Mouse (Mus musculus): ENCODE measurements around the gene Ugt1a6b. TPM values are rescaled to one million over a fixed set of nuclear protein-coding genes. Genes with fewer than 3 reads are reported as not detected.

Ugt1a6b gene
- total RNA-seq, 2 experiments from 2014 or later, result 0.17 to 0.46 TPM

DNA sequence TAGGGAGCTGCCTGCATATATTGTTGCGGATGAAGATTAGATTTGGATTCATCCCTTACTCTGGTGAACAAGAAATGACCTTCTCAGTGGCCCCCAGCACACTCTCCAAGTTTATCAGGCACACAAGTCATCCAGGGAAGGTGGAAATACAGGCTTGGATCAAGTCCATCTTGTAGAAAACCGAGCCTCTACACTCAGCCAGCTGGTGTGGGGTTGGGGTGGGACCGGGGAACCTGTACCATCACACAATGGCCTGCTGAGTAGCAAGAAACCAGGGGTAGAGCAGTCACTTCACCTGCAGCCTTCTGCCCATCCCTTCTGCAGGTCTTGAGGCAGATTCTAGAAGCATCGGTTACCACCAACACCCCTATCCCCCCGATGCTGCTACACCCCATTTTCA, 131.6 kb downstream of the Ugt1a6b start:
- no peak overlapping the region for H3K4me3 ChIP-seq
- no peak for TF ChIP-seq CTCF (IDR thresholded peaks at IDR 0.05)
- intact Hi-C loops (cut with DNase I), result no loop called here
- no peak overlapping the region for H3K27ac ChIP-seq
- peak; percentile 27 for DNase-seq

DNA sequence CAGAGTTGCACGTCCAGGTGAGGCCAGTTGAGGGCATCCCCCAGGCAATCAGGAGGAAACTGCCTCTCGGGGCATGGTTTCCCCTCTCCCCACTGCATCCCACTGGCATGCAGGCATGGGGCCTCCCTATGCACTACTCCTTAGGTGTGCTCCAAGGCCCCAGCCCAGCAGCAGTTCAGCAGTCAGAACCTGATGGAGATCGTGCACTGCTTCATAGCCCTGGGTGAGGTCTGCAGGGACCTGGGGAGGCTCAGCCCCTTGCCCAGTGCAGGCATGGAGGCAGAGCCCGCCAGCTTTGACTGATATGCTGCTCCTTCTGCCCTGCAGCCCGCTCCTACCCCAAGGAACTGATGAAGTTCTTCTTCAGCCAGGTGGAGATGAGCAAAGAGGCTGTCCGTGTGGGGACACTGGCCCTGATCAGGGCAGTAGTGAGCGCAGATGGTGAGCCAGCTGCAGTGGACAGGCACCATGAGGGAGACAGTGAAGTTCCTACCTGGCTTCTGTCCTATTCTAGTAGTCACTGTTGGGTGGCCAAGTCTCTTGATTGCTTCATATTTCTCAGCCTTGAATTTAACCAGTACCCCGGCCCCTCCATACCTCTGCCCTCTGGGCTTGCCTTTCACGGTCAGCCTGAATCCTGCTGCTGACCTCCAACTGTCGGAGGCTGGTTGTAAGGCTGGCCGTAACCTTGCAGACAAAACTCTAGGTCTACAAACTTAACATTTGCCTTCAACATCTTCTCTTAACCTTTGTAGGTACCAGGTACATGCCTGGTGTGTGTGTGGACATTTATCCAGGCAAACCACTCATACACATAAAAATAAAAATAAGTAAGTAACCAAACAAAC, 132.2 kb downstream of the Ugt1a6b start:
- intact Hi-C loops (cut with DNase I), result no loop called here
- DNase-seq, result peak; percentile 36
- no peak for TF ChIP-seq CTCF (IDR thresholded peaks at IDR 0.05)
- Histone ChIP-seq H3K27ac (no peak overlapping the region), H3K4me3 (no peak overlapping the region)

DNA sequence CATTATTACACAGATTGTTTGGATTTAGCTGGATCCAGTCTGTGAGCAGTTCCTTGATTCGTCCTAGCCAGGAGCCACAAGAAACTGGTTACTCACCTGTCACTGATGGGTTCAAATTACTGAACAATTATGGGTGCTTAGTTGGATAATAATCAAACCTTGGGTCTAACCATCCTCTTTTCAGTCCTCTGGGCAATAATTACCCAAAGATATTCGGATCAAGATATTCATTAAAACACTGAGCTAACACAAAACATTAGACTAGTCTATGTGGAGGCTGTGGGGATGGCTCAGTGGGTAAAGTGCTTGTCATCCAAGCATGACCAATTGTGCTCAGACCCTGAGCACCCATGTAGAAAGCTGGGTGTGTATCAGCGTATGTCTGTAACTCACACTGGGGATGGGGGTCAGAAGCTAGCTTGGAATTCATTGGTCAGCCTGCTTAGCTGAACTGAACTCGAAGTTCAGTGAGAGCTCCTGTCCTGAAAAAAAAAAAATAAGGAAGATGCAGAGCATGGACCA, 132.9 kb downstream of the Ugt1a6b start:
- intact Hi-C loops (cut with DNase I), result no loop called here
- Histone ChIP-seq H3K4me3 (no peak overlapping the region), H3K27ac (no peak overlapping the region)
- TF ChIP-seq CTCF (IDR thresholded peaks at IDR 0.05), result no peak
- DNase-seq, result peak; percentile 8

DNA sequence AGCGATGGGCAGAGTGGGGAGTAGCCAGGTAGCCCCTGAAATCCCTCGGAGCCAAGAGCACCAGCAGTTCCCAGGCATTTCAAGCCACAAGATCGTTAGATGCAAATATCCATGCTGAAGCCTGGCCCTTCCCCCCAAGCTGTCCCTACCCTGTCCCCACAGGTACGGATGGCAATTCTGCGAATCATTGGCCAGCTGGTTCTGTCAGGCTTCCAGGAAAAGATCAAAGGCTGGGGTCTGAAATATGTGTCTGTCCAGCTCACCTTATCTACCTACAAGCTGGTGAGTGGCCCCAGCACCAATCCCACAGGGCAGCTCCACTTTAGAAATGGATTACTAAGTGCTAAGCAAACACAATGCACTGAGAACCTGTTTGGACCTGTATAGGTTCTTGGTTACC, 134.3 kb downstream of the Ugt1a6b start:
- no peak overlapping the region for H3K4me3 ChIP-seq
- TF ChIP-seq CTCF (IDR thresholded peaks at IDR 0.05), result no peak
- H3K27ac ChIP-seq, result no peak overlapping the region
- peak; percentile 19 for DNase-seq
- intact Hi-C loops (cut with DNase I), result no loop called here

DNA sequence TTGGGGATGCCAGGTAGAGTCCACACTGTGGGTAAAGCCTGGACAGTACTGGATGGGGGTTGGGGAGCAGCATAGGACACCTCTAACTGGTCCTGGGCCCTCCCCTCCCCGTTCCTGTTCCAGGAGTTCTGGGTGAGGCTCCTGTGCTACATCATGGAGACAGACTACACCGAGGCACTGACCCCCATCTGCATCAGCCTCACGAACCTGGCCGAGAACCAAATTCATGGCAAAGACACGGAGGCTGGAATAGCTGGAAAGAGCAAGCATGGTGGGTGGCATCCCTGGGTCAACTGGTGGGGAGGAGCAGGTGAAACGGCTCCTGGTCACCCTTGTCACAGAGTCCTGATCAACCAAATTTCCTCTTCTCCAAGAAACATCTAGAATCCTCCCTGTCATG, 135.7 kb downstream of the Ugt1a6b start:
- no peak for TF ChIP-seq CTCF (IDR thresholded peaks at IDR 0.05)
- intact Hi-C loops (cut with DNase I), result no loop called here
- no peak for DNase-seq
- H3K4me3 ChIP-seq, result no peak overlapping the region
- no peak overlapping the region for H3K27ac ChIP-seq

DNA sequence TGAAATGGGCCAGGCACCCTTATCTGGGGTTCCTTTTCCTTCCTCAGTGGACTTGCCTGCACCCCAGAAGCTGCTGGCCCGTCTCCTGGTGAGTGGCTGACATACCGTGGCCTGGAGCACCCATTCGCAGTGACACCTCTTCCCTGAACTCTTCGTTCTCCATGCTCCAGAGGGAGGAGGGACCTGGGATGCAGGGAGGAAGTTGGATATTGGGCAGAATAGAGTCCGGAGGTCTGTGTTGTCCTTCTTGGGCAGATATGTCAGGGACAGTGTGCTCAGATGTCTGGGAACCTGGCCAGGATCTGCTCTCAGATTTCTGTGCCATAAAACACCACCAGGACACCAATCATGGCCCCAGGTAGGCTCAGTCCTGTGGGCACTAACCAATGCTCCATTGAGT, 137.0 kb downstream of the Ugt1a6b start:
- Histone ChIP-seq H3K4me3 (no peak overlapping the region), H3K27ac (no peak overlapping the region)
- no peak for DNase-seq
- no peak for TF ChIP-seq CTCF (IDR thresholded peaks at IDR 0.05)
- intact Hi-C loops (cut with DNase I), result no loop called here

DNA sequence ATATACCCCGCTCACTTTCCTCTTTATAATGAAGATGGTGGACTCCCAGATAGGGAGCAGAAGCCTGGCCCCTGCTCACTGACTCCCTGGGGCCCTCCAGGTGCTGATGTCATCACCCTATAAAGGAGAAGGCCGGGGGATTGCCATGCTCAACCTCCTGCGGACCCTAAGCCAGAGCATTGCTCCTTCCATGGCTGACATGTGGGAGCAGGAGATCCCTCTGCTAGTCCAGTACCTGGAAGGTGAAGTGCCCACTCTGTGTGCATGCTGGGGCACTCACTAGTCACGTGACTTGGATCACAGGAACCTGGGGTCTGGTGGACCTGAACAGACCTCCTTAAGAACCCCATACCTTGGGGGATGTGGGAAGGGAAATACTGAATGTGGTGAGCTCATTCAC, 137.5 kb downstream of the Ugt1a6b start:
- Histone ChIP-seq H3K4me3 (no peak overlapping the region), H3K27ac (no peak overlapping the region)
- TF ChIP-seq CTCF (IDR thresholded peaks at IDR 0.05), result no peak
- DNase-seq, result no peak
- intact Hi-C loops (cut with DNase I), result no loop called here

DNA sequence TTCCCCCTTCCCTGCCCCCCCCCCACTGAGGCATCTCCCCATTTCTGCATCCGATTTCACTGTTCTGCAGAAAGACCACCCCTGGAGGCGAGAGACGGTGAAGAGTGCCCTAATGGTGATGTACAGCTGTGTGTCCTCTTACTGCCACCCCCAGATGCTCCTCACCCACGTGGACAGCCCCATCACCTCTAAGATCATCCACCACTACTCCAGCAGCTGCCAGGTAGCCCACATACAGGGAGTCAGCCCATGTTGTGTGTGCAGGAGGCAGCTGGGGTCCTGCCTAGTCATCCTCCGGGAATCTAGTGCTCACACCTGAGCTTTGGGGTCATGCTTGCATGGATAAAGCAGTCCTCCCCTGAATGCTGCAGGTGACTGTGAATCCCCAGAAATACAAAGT, 140.8 kb downstream of the Ugt1a6b start:
- no peak overlapping the region for H3K27ac ChIP-seq
- intact Hi-C loops (cut with DNase I), result no loop called here
- no peak overlapping the region for H3K4me3 ChIP-seq
- no peak for DNase-seq
- no peak for TF ChIP-seq CTCF (IDR thresholded peaks at IDR 0.05)

DNA sequence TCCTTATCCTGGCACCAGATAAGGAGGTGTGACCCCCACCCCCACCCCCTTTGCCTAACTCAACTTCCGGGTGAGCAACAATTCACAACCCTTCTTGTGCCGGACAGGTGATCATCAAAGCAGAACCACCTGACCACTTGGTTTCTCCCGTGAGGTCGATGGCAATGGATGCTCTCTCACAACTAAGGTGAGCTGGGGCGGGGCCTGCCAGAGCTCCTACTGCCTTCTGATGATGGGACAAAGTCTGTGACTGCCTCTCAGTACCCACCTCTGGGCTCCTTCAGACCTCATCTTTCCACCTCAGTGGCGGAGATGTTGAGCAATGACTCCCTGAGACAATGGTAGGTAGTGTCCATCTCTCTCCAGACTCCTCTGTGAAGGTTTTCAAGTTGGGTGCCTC, 142.8 kb downstream of the Ugt1a6b start:
- Histone ChIP-seq H3K27ac (no peak overlapping the region), H3K4me3 (no peak overlapping the region)
- no peak for TF ChIP-seq CTCF (IDR thresholded peaks at IDR 0.05)
- no peak for DNase-seq
- intact Hi-C loops (cut with DNase I), result no loop called here

DNA sequence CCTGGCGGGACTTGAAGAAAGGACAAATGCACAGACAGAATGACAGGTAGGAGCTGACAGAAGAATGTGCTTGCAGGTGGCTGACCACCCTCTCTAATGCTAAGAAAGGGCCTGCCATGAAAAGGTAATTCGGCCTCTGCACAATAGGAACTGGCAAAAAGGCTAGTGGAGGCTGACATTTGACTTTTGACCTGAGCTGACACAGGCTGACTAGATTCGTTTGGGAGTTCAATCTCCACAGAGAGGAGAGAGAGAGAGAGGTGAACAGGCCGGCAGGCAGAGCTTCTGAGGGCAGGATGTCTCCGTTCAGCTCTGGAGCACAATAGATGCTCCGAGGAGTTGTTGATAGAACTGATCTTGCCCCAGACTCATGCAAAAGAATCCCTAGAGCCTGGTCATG, 143.3 kb downstream of the Ugt1a6b start:
- no peak for TF ChIP-seq CTCF (IDR thresholded peaks at IDR 0.05)

DNA sequence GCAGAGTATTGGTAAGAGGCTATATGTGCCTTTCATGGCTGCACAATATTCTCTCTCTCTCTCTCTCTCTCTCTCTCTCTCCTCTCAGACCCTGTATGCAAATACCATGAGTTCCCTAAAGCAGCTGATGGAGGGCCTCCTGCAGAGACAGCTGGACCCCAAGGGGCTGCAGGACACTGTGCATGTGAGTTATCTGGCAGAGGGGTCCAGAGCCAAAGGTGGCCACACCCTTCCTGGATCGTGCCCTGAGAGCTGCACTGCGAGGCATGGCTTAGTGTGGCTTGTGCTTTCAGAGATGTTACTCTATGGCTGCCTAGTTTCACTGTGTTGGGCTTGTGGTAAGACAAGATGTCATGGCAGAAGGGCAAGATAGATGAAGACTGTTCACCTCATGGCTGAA, 144.6 kb downstream of the Ugt1a6b start:
- no peak for DNase-seq
- Histone ChIP-seq H3K4me3 (no peak overlapping the region), H3K27ac (no peak overlapping the region)
- no peak for TF ChIP-seq CTCF (IDR thresholded peaks at IDR 0.05)
- intact Hi-C loops (cut with DNase I), result no loop called here

More for the DNA sequence above, 143.3 kb downstream of the Ugt1a6b start:
- H3K4me3 ChIP-seq, result no peak overlapping the region
- no peak for DNase-seq
- H3K27ac ChIP-seq, result no peak overlapping the region
- intact Hi-C loops (cut with DNase I), result no loop called here

DNA sequence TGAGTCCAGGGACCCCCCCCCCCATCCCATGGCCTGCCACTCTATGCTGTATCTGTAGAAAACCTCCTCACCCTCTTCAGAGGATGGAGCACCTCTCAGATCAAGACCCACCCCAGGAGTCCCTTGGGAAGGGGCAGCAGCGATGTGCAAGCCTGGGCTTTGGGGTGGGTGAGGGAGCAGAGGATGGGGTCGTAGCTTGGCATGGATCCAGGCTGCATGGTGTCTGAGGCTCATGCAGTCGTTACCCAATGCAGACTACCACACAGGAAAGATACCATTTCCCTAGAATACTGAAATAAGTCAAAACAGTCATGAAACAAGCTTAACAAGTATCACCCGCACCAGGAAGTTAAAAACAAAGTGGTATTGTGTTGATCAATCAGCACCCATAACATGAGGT, 145.6 kb downstream of the Ugt1a6b start:
- Histone ChIP-seq H3K27ac (no peak overlapping the region), H3K4me3 (no peak overlapping the region)
- TF ChIP-seq CTCF (IDR thresholded peaks at IDR 0.05), result no peak
- intact Hi-C loops (cut with DNase I), result no loop called here
- no peak for DNase-seq

DNA sequence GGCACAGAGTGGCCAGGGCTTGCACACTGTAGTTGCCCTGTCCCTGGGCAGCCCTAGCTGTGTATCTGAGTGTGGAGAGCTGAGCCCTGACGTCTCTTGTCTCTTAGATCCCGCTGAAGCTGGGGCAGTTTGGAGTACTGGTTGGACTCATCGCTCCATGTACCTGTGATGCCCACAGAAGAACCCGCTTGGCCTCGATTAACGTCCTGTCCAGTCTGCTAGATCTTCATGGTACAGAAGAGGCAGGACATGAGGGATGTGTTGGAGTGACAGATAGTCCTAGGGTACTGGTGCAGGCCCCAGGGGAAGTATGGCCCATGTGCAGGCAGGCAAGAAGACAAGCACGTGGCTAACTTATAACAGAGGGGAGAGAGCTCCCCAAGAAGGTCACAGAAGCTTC, 146.5 kb downstream of the Ugt1a6b start:
- Histone ChIP-seq H3K27ac (no peak overlapping the region), H3K4me3 (no peak overlapping the region)
- no peak for DNase-seq
- TF ChIP-seq CTCF (IDR thresholded peaks at IDR 0.05), result no peak
- intact Hi-C loops (cut with DNase I), result no loop called here

DNA sequence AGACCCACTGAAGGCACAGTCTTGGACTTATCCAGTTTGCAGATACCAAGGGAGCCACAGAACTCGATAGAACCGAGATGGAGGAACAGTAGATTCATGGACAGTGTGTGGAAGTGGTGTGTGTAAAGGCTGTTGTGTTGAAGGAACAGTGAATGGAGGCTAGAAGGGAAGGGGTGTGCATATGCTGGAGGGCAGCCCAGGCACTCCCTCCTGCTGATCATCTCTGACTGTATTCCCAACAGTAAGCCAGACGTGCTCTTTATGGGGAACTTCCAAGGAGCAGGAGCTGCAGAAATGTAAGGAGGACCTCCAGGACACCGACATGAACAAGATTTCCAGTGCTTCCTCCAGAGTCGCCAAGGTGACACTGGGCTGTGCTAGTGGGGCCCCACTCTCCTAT, 147.0 kb downstream of the Ugt1a6b start:
- Histone ChIP-seq H3K27ac (no peak overlapping the region), H3K4me3 (no peak overlapping the region)
- TF ChIP-seq CTCF (IDR thresholded peaks at IDR 0.05), result no peak
- intact Hi-C loops (cut with DNase I), result no loop called here
- no peak for DNase-seq
